Mouse (Mus musculus): Measurements from ENCODE around the gene Chd1l.

Chd1l gene

DNA sequence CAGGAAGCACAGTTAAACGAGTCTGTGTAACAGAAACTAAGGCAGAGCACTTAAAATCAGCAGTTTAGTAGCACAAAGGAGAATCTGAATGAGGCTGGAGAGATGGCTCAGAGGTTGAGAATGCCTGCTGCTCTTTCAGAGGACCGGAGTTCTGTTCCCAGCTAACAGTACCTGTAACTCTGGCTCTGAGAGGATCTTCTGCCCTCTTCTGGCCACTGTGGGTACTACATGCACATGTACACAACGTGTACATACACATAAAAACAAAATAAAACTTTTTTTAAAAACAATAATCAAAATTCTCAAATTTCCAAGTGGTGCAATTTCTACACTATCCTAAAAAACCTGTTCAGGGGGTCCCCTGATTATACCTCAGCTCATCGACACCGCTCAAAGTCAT, 85.2 kb downstream of the Chd1l start:
- DNase-seq (ENCODE audit: low read depth, low spot score), result peak; percentile 26

DNA sequence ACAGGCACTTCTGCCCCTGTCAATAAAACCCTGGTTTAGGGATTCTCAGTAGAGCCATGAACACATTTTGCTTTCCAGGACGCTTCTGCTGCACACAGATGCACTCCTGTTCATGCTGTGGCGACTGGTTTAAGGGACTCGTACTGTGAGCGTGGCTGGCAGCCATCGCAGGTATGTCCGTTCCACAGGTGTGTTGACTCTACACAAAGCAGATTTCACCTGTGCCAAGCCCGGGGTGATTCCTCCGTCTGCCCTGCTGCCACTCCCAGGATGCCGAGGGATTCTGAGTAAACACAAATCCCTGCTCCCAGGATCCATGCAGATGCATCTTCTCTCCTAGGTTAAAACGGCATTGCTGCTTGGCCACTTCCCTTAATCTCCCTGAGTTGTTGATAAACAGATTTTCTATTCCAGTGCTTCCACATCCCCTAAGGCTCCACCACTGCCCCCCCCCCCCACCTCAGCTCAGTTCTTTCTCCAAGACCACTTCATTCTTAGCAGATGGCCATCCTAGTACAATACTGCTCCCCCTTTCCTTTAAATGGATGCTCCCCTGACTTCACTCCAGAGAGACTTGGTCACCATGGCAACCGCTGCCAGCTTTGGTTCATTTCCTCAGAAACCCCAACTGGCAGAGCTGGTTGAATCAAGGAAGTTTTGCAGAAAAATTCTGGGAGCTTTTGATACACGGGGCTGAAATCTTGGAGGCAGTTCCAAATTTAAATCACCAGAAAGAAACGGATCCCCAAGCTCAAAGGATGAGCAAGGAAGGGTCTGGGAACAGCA, 87.9 kb downstream of the Chd1l start:
- peak; percentile 94 for DNase-seq (ENCODE audit: low read depth, low spot score)

DNA sequence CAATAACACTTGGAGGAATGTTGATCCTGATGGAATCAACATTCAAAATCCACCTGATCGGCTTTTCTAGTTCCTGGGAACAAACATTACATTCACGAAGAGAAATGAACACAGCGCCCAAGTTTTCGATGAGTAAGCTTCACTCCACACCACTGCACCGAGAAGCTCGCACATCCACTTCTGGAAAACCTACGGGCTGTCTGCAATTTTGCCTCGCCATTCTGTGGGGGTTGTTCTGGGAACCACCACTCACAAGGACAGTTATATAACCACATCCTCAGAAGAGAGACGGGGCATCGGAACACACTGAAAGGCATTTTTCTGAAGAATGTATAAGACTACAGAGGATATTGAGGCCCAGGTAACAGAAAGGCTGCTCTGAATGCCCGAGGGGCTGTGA, 90.1 kb downstream of the Chd1l start:
- peak; percentile 69 for DNase-seq (ENCODE audit: low read depth, low spot score)

DNA sequence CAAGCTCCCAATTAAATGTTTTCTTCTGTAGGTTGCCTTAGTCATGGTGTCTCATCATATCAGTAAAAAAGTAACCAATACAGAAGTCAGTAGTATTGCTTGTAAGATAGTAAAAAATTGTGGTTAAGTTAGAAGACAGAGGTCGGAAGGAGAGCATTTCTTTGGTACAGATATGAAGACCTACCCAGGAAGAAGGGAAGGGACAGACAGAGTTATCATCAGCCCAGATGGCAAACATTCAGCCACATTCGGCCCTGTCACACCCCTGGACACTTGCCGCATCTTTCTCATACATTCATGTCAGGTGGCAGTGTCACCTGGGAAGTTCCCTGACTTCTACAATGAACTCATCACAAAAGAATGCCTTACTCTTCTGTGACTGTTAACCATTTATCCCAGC, 97.7 kb downstream of the Chd1l start:
- no peak for DNase-seq (ENCODE audit: low read depth, low spot score)

Measured in brain, adult 2 months (tissue).